Comparison of ENCODE assay signal across 10 mouse cellular contexts in the genomic region with DNA sequence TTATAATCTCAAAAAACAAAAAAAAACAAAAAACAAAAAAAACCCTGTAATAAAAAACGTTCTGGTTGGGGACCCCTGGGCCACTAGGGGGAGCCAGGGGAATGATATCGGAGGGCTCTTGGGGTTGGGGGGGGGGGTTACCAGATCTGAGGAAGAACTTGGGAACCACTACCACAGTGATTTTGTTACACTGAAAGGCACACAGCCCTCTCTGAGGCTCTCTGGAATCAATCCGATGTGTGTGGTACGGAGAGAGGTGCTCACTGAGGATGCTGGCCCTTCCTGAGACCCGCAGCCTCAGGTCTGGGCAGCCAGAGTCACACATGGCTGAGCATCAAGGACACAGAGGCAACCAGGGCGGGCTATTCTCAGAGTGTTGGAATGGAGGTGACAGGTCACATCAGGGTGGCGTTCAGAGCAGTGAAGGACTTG.
DNase-seq lines count a peak whose midpoint lies in the region; ATAC-seq and TF ChIP-seq lines count a peak whose summit lies in the region.
"Had no signal": no experiment of that assay in that cellular context is flagged by ENCODE, and none has a peak within 500 bp of the region (broad histone marks: within the 10 kb centered on the region; RNA-seq: fewer than 3 reads in every experiment).

No protein-coding gene starts in this region.

- no peak overlapping the region for H3K9ac ChIP-seq in heart, postnatal 0 days (replicated peaks; ENCODE audit: low read depth, low read length)
- H3K9ac ChIP-seq: embryonic facial prominence, embryonic 13.5 days; limb, embryonic 15.5 days had no signal

- H3K27me3 ChIP-seq in heart, postnatal 0 days (ENCODE audit: control insufficient read depth, insufficient read depth, low read length): no peaks in the 10 kb centered on the region
- H3K27me3 ChIP-seq: limb, embryonic 15.5 days had no signal

- peak; percentile 67 for ATAC-seq in heart, postnatal 0 days (ENCODE audit: insufficient read depth, low read depth)

- H3K9me3 ChIP-seq in heart, postnatal 0 days (replicated peaks; ENCODE audit: control insufficient read depth, low read length): no peaks in the 10 kb centered on the region
- H3K9me3 ChIP-seq: embryonic facial prominence, embryonic 13.5 days; limb, embryonic 15.5 days had no signal

- no peak overlapping the region for H3K4me3 ChIP-seq in heart, postnatal 0 days (ENCODE audit: low read depth, low read length)
- H3K4me3 ChIP-seq: embryonic facial prominence, embryonic 13.5 days; limb, embryonic 15.5 days had no signal

- WGBS in heart, postnatal 0 days: 28% methylated on average over 7 of the region's 7 CpGs

- peak overlapping the region; percentile 11; the same call in 1 of the 2 replicates for H3K4me2 ChIP-seq in heart, postnatal 0 days (ENCODE audit: low read depth, low read length)
- H3K4me2 ChIP-seq: embryonic facial prominence, embryonic 13.5 days; limb, embryonic 15.5 days had no signal

- H3K36me3 ChIP-seq in heart, postnatal 0 days (replicated peaks; ENCODE audit: control insufficient read depth, insufficient read depth, low read length): no peaks in the 10 kb centered on the region
- H3K36me3 ChIP-seq: embryonic facial prominence, embryonic 13.5 days; limb, embryonic 15.5 days had no signal

- TF ChIP-seq EP300 in heart, postnatal 0 days (IDR thresholded peaks at IDR 0.05; ENCODE audit: low read depth): no peak

- peak overlapping the region; percentile 81 for H3K27ac ChIP-seq in heart, postnatal 0 days (ENCODE audit: low read depth)
- H3K27ac ChIP-seq: embryonic facial prominence, embryonic 13.5 days; limb, embryonic 15.5 days had no signal

- TF ChIP-seq CTCF in heart, postnatal 0 days (IDR thresholded peaks at IDR 0.05; ENCODE audit: low read depth): peak; percentile 52

- H3K4me1 ChIP-seq in heart, postnatal 0 days (ENCODE audit: control insufficient read depth, insufficient read depth): peaks cover 22% of the 10 kb centered on the region

- DNase-seq in adrenal gland, adult 2 months: peak; percentile 42
- no peak for DNase-seq in adrenal gland, adult 8-10 months
- peak; percentile 48 for DNase-seq in thymus, postnatal 4 days
- DNase-seq in thymus, postnatal 14 days: no peak
- DNase-seq in heart, postnatal 0 days (ENCODE audit: low spot score): peak; percentile 52
- DNase-seq in kidney, postnatal 4 days: peak; percentile 72 to 78
- peak; percentile 78 for DNase-seq in retina, postnatal 1 day
- DNase-seq in frontal cortex, postnatal 14 days (ENCODE audit: low spot score in 2 of 2): no peak

Comparison
In these comparisons a context has a peak if more than half of its experiments do, and no peak if none do; other contexts are left out.
1. DNase-seq: peak in adrenal gland, adult 2 months (single experiment), thymus, postnatal 4 days (single experiment), heart, postnatal 0 days (single experiment), kidney, postnatal 4 days (2 of 2) and retina, postnatal 1 day (single experiment); none in adrenal gland, adult 8-10 months (single experiment), thymus, postnatal 14 days (single experiment) and frontal cortex, postnatal 14 days (0 of 2).